Mouse (Mus musculus) stomach, postnatal 0 days (tissue): ENCODE results near the gene Ap5m1.

Source experiments
- CTCF ChIP-seq: IDR thresholded peaks from 2 replicates; pipeline ENCODE4 v1.5.1; 2016; ENCODE audit warnings: antibody characterized with exemption, low read depth, mild to moderate bottlenecking, moderate library complexity
- EP300 ChIP-seq: optimal IDR thresholded peaks from 2 replicates; pipeline ENCODE3; 2016; ENCODE audit warnings: antibody characterized with exemption

DNA sequence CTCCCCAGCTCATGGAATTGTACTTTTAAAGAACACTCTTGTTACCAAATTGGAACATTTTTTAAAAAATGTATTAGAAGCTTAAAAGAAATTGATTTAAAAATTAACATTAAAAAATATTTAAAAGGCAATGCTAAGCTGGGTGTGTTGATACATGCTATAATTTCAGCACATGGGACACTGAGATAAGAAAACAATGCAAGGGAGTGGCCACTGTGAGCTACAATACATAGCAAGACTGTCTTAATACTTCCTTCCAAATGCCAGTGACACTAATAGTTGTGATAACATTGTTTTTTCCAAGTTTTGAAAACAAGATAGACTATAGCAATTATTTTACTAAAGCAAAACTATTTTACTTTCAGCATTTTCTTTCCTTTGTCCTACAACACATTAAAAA, 16.4 kb upstream of the Ap5m1 start:
- TF ChIP-seq CTCF (no peak), EP300 (no peak)
